Mouse (Mus musculus) forebrain, embryonic 12.5 days (tissue): Measurements from ENCODE around the gene Enpp1. TPM values are rescaled to one million over a fixed set of nuclear protein-coding genes. Genes with fewer than 3 reads are reported as not detected.

Experiments
- ATAC-seq: fragments of 200-750 bp; cut with Nextera tagmentation; 2 replicates; pipeline ENCODE4 v1.8.0; 2017; ENCODE audit warnings: moderate TSS enrichment; ENCODE audit not compliant: low FRiP score
- H3K27ac ChIP-seq: fragments of 300-500 bp; sonication (generic); 2 replicates; pipeline ENCODE4 v1.5.1; 2016; ENCODE audit warnings: mild to moderate bottlenecking
- H3K27me3 ChIP-seq: fragments of 300-500 bp; sonication (generic); 2 replicates; pipeline ENCODE4 v1.6.1; 2016; ENCODE audit warnings: mild to moderate bottlenecking
- H3K36me3 ChIP-seq: fragments of 300-500 bp; sonication (generic); replicated peaks from 2 replicates; pipeline ENCODE4 v1.6.1; 2016; ENCODE audit warnings: mild to moderate bottlenecking
- H3K4me1 ChIP-seq: fragments of 300-500 bp; sonication (generic); 2 replicates; pipeline ENCODE4 v1.6.1; 2016
- H3K4me2 ChIP-seq: fragments of 300-500 bp; sonication (generic); 2 replicates; pipeline ENCODE4 v1.6.1; 2016; ENCODE audit warnings: mild to moderate bottlenecking, moderate library complexity
- H3K4me3 ChIP-seq: fragments of 300-500 bp; sonication (generic); replicated peaks from 2 replicates; pipeline ENCODE4 v1.5.1; 2016; ENCODE audit warnings: mild to moderate bottlenecking
- H3K9ac ChIP-seq: fragments of 300-500 bp; sonication (generic); 2 replicates; pipeline ENCODE4 v1.6.1; 2016; ENCODE audit warnings: mild to moderate bottlenecking
- H3K9me3 ChIP-seq: fragments of 300-500 bp; sonication (generic); 2 replicates; pipeline ENCODE4 v1.6.1; 2016
- WGBS: fragments of 180-500 bp; shearing (Covaris S2); methylation state at CpG from one replicate; pipeline ENCODE4 v1.1.7; 2016; 5-methylcytosine and 5-hydroxymethylcytosine counted together
- polyA plus RNA-seq: library from polyadenylated mRNA; unstranded; fragments of >200 nt; fragmentation: Nextera tagmentation; extraction: Ambion mirVana; gene quantifications from 2 replicates; pipeline ENCODE4 v1.2.1, GENCODE M21; 2016

The Enpp1 gene
- polyA plus RNA-seq, 1 experiment from 2014 or later: 1.3 TPM

DNA sequence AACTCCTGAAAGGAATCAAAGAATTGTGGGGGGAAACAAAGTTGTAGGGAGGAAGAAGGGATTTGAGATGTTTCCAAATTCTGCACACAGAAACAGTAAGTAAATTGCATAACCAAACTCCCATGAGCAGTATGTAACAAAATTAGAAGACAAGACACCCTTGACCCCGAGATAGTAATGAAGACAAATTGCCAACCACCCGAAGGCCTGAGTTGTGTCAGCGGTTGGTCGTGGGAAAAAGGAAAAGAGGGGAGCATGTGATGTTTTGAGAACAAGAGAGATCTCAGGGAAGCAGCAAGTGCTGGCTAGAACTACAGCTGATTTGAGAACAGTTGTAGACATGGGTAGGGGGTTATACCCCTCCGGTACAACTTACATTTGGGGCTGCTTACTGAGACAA is 112.2 kb downstream of the Enpp1 start:
- H3K4me1 ChIP-seq: peaks cover 8% of the 10 kb centered on the region; the same call in 1 of the 2 replicates
- no peak overlapping the region for H3K27ac ChIP-seq
- H3K9ac ChIP-seq: no peak overlapping the region
- no peak overlapping the region for H3K4me3 ChIP-seq
- ATAC-seq: no peak
- 83% methylated on average over 5 of the region's 5 CpGs for WGBS
- H3K9me3 ChIP-seq: no peaks in the 10 kb centered on the region
- H3K4me2 ChIP-seq: no peak overlapping the region
- peaks cover 11% of the 10 kb centered on the region; the same call in 1 of the 2 replicates for H3K27me3 ChIP-seq
- H3K36me3 ChIP-seq: no peaks in the 10 kb centered on the region

DNA sequence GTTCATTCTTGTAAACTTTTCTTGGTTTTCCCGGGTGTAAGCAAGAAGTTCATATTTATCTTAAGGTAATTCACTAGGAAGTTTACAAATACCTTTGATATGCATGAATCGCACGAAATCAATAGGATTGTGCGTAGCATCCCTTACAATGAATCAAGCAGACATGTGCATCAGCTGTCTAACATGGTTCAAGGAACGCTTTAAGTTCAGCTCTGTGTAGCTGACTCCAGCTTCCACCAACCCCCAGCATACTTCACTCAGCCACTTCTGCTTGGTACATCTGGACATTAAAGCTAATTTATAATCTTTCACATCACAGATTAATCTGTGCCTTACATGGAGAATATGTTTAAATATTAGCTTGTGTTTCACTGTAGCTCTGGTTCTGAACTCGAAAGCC is 113.3 kb downstream of the Enpp1 start:
- H3K4me1 ChIP-seq: peaks cover 14% of the 10 kb centered on the region; the same call in 1 of the 2 replicates
- 91% methylated on average over 6 of the region's 6 CpGs for WGBS
- H3K9ac ChIP-seq: no peak overlapping the region
- no peak for ATAC-seq
- no peak overlapping the region for H3K27ac ChIP-seq
- H3K4me3 ChIP-seq: no peak overlapping the region
- H3K9me3 ChIP-seq: no peaks in the 10 kb centered on the region
- peaks cover 11% of the 10 kb centered on the region; the same call in 1 of the 2 replicates for H3K27me3 ChIP-seq
- H3K36me3 ChIP-seq: no peaks in the 10 kb centered on the region
- H3K4me2 ChIP-seq: no peak overlapping the region

DNA sequence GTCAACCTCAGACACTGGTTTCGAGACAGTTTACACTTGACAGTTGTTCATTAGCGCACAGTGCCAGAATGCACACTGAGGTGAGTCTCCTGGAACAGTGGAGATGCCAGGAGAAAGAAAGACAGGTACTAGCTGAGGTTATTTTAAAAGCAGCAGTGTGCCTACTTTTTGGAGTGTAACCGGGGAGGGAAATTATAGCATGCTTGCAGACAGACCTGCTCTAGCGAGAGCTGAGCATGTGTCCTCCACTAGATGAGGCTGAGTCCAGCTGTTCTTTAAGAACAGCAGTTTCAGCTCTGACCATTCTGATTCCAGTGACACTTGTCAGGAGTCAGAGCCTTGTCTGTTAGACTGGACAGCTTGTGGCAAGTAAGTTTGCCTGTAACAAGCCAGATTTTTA is 114.2 kb downstream of the Enpp1 start:
- no peak overlapping the region for H3K4me2 ChIP-seq
- H3K4me3 ChIP-seq: no peak overlapping the region
- H3K9me3 ChIP-seq: no peaks in the 10 kb centered on the region
- no peak overlapping the region for H3K9ac ChIP-seq
- no peaks in the 10 kb centered on the region for H3K36me3 ChIP-seq
- H3K27me3 ChIP-seq: peaks cover 11% of the 10 kb centered on the region; the same call in 1 of the 2 replicates
- no peak overlapping the region for H3K27ac ChIP-seq
- WGBS: 85% methylated on average over 4 of the region's 4 CpGs
- H3K4me1 ChIP-seq: peaks cover 14% of the 10 kb centered on the region; the same call in 1 of the 2 replicates
- ATAC-seq: no peak

DNA sequence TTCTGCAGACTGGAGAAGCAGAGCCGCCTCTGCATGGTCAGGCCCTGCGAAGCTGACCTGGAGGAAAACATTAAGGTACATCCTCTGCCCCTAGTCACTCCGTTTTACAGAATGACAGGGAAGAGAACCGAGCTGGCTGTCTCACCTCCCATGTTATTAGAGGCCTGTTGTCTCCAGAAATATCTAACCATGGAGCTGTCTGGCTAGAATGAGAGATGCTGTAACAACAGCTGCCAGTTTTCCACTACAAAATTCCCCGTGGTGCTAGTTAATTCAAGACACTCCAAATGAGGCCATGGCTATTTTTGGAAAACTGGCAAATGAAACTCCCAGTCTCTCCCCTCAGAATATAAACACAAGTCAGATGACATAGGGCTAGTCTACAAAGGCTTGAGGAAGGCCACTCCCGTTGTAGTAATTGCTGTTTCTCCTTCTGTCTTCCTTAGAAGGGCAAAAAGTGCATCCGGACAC is 115.1 kb downstream of the Enpp1 start:
- Histone ChIP-seq H3K4me1 (peaks cover 14% of the 10 kb centered on the region; the same call in 1 of the 2 replicates), H3K36me3 (no peaks in the 10 kb centered on the region), H3K4me3 (peak overlapping the region; percentile 61), H3K4me2 (peak overlapping the region; percentile 74; the same call in 1 of the 2 replicates), H3K27me3 (peaks cover 11% of the 10 kb centered on the region; the same call in 1 of the 2 replicates), H3K9ac (no peak overlapping the region), H3K9me3 (no peaks in the 10 kb centered on the region), H3K27ac (no peak overlapping the region)
- WGBS: 69% methylated on average over 7 of the region's 7 CpGs
- no peak for ATAC-seq

DNA sequence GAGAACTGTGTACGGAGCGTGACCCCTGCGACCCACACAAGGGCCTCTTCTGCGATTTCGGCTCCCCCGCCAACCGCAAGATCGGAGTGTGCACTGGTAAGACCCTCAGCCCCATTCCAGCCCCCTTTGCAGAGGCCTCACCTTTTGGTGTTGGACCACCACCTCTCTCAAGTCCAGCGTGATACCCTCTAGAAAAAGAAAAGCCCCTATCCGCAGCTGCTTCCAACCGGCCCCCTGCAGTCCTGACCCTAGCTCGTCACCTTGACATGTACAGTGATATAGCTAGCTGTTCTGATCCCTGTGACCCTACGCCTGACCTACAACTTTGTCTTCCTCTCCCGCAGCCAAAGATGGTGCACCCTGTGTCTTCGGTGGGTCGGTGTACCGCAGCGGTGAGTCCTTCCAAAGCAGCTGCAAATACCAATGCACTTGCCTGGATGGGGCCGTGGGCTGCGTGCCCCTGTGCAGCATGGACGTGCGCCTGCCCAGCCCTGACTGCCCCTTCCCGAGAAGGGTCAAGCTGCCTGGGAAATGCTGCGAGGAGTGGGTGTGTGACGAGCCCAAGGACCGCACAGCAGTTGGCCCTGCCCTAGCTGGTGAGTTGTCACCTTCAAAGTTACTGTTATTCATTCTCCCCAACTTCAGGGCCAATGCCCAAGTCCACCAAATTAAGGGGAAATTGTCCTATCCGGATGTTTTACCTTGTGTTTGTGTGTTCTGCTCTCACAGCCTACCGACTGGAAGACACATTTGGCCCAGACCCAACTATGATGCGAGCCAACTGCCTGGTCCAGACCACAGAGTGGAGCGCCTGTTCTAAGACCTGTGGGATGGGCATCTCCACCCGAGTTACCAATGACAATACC is 115.7 kb downstream of the Enpp1 start:
- peak overlapping the region; percentile 68 for H3K9ac ChIP-seq
- 16% methylated on average over 31 of the region's 31 CpGs for WGBS
- H3K4me1 ChIP-seq: peaks cover 14% of the 10 kb centered on the region; the same call in 1 of the 2 replicates
- H3K4me3 ChIP-seq: peak overlapping the region; percentile 61
- peak overlapping the region; percentile 63; the same call in 1 of the 2 replicates for H3K27ac ChIP-seq
- H3K4me2 ChIP-seq: peak overlapping the region; percentile 74
- no peaks in the 10 kb centered on the region for H3K36me3 ChIP-seq
- no peaks in the 10 kb centered on the region for H3K9me3 ChIP-seq
- peak; percentile 21 for ATAC-seq
- peaks cover 11% of the 10 kb centered on the region; the same call in 1 of the 2 replicates for H3K27me3 ChIP-seq

DNA sequence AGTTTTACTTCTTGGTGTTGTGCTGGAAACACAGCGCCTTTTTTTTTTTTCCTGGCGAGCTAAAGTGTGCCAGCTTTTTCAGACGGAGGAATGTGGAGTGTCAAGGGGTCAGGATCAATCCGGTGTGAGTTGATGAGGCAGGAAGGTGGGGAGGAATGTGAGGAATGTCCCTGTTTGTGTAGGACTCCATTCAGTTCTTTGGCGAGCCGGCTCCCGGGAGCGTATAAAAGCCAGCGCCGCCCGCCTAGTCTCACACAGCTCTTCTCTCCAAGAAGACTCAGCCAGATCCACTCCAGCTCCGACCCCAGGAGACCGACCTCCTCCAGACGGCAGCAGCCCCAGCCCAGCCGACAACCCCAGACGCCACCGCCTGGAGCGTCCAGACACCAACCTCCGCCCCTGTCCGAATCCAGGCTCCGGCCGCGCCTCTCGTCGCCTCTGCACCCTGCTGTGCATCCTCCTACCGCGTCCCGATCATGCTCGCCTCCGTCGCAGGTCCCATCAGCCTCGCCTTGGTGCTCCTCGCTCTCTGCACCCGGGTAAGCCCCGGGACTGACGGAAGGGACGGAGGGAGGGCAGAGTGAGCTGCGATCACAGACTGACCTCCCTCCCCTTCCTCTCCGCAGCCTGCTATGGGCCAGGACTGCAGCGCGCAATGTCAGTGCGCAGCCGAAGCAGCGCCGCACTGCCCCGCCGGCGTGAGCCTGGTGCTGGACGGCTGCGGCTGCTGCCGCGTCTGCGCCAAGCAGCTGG is 116.5 kb downstream of the Enpp1 start, which contains the start of gene Ccn2:
Gene Ccn2, plus strand, starts transcription at position 193 of the 753 bp plus-strand sequence.
- no peaks in the 10 kb centered on the region for H3K9me3 ChIP-seq

DNA sequence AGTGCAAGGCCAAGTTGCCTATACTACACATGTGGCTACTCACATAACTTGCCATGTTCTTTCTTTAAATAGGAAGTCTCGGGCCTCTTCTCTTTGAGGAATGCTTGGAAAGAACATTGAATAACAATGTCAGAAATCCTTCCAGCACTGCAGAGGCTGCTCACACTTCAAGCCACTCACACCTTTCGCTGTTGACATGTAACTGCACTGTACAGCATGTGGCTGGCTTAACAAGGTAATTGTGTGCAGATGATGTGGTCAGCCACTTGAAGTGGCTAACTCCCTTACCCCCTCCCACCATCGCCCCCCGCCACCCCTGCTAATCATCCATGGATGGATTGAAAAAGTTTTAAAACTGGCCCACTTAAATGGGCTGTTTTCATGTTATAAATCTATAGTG is 118.4 kb downstream of the Enpp1 start:
- Histone ChIP-seq H3K27ac (no peak overlapping the region), H3K9ac (no peak overlapping the region), H3K36me3 (no peaks in the 10 kb centered on the region), H3K4me2 (no peak overlapping the region), H3K27me3 (peaks cover 11% of the 10 kb centered on the region; the same call in 1 of the 2 replicates), H3K9me3 (no peaks in the 10 kb centered on the region), H3K4me1 (peaks cover 21% of the 10 kb centered on the region), H3K4me3 (no peak overlapping the region)
- no peak for ATAC-seq
- WGBS: 66% methylated on average over 4 of the region's 4 CpGs

More for the DNA sequence above, 116.5 kb downstream of the Enpp1 start, which contains the start of gene Ccn2:
- peak; percentile 89 for ATAC-seq
- Histone ChIP-seq H3K4me2 (peak within 1 kb of the TSS; percentile 74), H3K27ac (peak within 1 kb of the TSS; percentile 63), H3K4me1 (peaks cover 19% of the 10 kb centered on the region), H3K9ac (peak within 1 kb of the TSS; percentile 68), H3K36me3 (no peaks in the 10 kb centered on the region), H3K27me3 (peaks cover 11% of the 10 kb centered on the region; the same call in 1 of the 2 replicates), H3K4me3 (peak within 1 kb of the TSS; percentile 61)
- under 1% methylated on average over 52 of the region's 53 CpGs for WGBS

DNA sequence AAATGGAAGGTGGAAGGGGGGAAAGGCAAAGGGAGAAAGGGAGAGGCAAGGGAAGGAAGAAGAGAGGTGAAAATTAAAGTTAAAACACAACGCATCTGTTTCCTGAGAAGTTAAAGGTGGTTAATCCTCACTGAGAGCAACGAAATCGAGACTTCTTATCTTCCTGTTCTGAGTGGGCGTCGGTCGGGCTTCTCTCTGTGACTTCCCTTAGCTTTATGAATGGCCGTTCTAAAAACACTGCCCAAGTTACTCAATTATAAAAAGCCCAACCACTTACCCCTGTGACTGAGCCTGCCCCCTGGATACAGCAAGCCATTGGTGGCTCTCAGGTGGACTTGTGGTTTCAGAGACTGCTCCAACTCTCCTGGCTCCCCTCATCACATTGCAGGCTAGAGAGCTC is 119.0 kb downstream of the Enpp1 start:
- H3K27ac ChIP-seq: no peak overlapping the region
- WGBS: 82% methylated on average over 7 of the region's 7 CpGs
- H3K9me3 ChIP-seq: no peaks in the 10 kb centered on the region
- H3K4me1 ChIP-seq: peaks cover 21% of the 10 kb centered on the region
- no peak overlapping the region for H3K4me3 ChIP-seq
- ATAC-seq: no peak
- no peaks in the 10 kb centered on the region for H3K36me3 ChIP-seq
- H3K9ac ChIP-seq: no peak overlapping the region
- peaks cover 11% of the 10 kb centered on the region; the same call in 1 of the 2 replicates for H3K27me3 ChIP-seq
- H3K4me2 ChIP-seq: no peak overlapping the region

DNA sequence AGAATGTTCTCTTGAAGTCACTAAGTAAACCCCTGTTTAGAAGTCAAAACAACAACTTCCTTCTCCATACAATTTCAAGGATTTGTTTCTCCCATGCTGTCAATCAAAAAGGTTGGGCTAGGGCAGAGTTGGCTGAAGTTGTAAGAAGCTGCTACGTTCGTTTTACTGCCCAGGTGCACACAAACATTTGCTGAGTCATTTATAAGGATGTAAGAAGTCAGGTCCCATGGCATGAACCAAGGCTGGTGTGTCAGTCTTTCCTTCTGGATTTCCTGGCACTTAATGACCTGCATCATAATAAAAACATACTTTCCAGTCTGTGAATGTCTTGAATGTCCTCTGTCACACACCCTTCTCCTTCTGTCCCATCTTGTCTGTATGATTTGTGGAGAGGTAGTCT is 119.6 kb downstream of the Enpp1 start:
- H3K4me3 ChIP-seq: no peak overlapping the region
- ATAC-seq: no peak
- H3K4me1 ChIP-seq: peaks cover 21% of the 10 kb centered on the region
- H3K9me3 ChIP-seq: no peaks in the 10 kb centered on the region
- no peaks in the 10 kb centered on the region for H3K36me3 ChIP-seq
- H3K27ac ChIP-seq: no peak overlapping the region
- H3K9ac ChIP-seq: no peak overlapping the region
- peaks cover 11% of the 10 kb centered on the region; the same call in 1 of the 2 replicates for H3K27me3 ChIP-seq
- 74% methylated on average over 2 of the region's 2 CpGs for WGBS
- H3K4me2 ChIP-seq: no peak overlapping the region

DNA sequence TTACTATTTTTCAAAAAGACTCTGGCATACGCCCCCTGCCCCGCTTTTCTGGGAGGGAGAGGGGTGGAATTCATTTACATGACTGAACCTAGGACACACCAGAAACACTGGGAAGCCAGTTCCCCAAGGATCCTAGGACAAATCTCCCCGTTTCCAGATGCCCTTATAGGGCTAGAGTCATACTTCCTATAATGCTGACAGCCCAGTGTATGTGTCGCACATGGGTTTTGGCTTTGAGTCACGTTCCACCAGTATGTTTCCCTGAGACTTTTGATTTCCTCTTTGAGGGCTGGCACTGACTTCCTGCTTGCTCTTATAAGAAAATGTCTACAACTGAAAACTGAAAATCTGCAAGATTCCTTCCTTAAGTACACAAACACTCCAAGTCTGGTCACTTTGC is 120.2 kb downstream of the Enpp1 start:
- no peaks in the 10 kb centered on the region for H3K9me3 ChIP-seq
- ATAC-seq: no peak
- no peak overlapping the region for H3K4me3 ChIP-seq
- H3K27me3 ChIP-seq: peaks cover 11% of the 10 kb centered on the region; the same call in 1 of the 2 replicates
- H3K27ac ChIP-seq: no peak overlapping the region
- H3K9ac ChIP-seq: no peak overlapping the region
- 70% methylated on average over 5 of the region's 5 CpGs for WGBS
- no peaks in the 10 kb centered on the region for H3K36me3 ChIP-seq
- peaks cover 21% of the 10 kb centered on the region for H3K4me1 ChIP-seq
- H3K4me2 ChIP-seq: no peak overlapping the region

DNA sequence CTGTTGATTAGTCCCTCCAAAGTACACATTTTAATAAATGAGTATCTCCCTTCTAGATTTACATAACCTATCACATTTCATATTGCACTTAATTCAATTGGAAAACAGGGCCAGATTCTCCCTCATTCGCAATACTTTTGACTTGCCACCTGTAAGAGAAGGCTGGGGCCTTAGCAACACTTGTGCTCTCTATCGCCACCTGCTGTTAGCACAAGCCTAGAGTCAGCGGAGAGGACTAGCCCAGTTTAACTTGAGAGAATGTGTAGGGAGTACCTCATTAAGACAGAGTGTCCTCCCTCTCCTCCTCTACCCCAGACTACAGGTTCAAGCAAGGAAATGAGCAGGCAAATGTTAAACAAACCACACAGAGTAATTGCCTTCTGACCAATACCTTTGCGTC is 120.8 kb downstream of the Enpp1 start:
- Histone ChIP-seq H3K4me1 (peaks cover 17% of the 10 kb centered on the region), H3K36me3 (no peaks in the 10 kb centered on the region), H3K4me3 (no peak overlapping the region), H3K9ac (no peak overlapping the region), H3K27me3 (peaks cover 5% of the 10 kb centered on the region; the same call in 1 of the 2 replicates), H3K9me3 (no peaks in the 10 kb centered on the region), H3K4me2 (no peak overlapping the region), H3K27ac (no peak overlapping the region)
- peak; percentile 66; the same call in 1 of the 2 replicates for ATAC-seq
- 11% methylated on average over 4 of the region's 4 CpGs for WGBS

DNA sequence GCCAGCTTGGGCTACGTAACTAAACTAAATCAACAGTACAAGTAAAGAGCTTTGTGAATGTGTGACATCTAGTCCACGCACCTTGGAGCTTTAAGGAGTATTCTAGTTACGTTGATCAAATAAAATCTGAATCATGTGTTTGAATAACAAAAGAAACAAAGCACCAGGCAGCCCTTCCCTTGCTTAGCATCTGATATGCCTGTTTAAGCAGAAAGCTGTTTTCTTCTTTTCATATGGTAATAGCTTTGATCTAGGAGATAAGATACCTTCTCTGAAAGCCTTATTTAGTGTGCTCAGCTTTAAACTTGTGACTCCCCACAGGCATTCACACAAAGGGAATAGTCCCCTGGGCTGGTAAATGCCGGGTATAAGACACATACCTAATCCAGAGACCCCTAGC is 121.4 kb downstream of the Enpp1 start:
- 36% methylated on average over 4 of the region's 4 CpGs for WGBS
- H3K27ac ChIP-seq: no peak overlapping the region
- no peak for ATAC-seq
- no peaks in the 10 kb centered on the region for H3K9me3 ChIP-seq
- H3K36me3 ChIP-seq: no peaks in the 10 kb centered on the region
- H3K4me2 ChIP-seq: no peak overlapping the region
- no peak overlapping the region for H3K4me3 ChIP-seq
- H3K27me3 ChIP-seq: no peaks in the 10 kb centered on the region
- no peak overlapping the region for H3K9ac ChIP-seq
- H3K4me1 ChIP-seq: peaks cover 14% of the 10 kb centered on the region
